Mouse (Mus musculus): ENCODE results near the gene Dclre1b. TPM values are rescaled to one million over a fixed set of nuclear protein-coding genes. Genes with fewer than 3 reads are reported as not detected.
"Not testable (repeated sequence)": the region's sequence is repeated elsewhere in the genome, so short reads cannot be mapped to it uniquely, and the experiment has no call there.

Dclre1b gene
- polyA plus RNA-seq, 1 experiment from 2014 or later: 18.1 TPM

- no peak overlapping the region for H3K27ac ChIP-seq (ENCODE audit: poor library complexity, severe bottlenecking)
- H3K36me3 ChIP-seq: peaks cover 37% of the 10 kb centered on the region
- no peak for ATAC-seq (ENCODE audit: insufficient number of reproducible peaks, low FRiP score)
- no peak overlapping the region for H3K4me2 ChIP-seq
- WGBS: 90% methylated on average over 1 of the region's 1 CpGs
- H3K4me1 ChIP-seq (replicated peaks): peaks cover 24% of the 10 kb centered on the region
- no peaks in the 10 kb centered on the region for H3K9me3 ChIP-seq (replicated peaks)
- H3K27me3 ChIP-seq (replicated peaks): no peaks in the 10 kb centered on the region
- H3K4me3 ChIP-seq: no peak overlapping the region
- no peak overlapping the region for H3K9ac ChIP-seq
Measured at GRCm38 (mm10) chr3:103805671-103806070, 3.6 kb downstream of the Dclre1b start.

GRCm38 (mm10) chr3:103802861-103803260, 6.4 kb downstream of the Dclre1b start:
- ATAC-seq (ENCODE audit: insufficient number of reproducible peaks, low FRiP score): no peak
- no peak overlapping the region for H3K4me3 ChIP-seq
- peak overlapping the region; percentile 66 for H3K27ac ChIP-seq (ENCODE audit: poor library complexity, severe bottlenecking)
- H3K9ac ChIP-seq: no peak overlapping the region
- peaks cover 37% of the 10 kb centered on the region for H3K36me3 ChIP-seq
- no peak overlapping the region for H3K4me2 ChIP-seq
- no peaks in the 10 kb centered on the region for H3K9me3 ChIP-seq (replicated peaks)
- H3K4me1 ChIP-seq (replicated peaks): peaks cover 13% of the 10 kb centered on the region
- 78% methylated on average over 8 of the region's 8 CpGs for WGBS
- H3K27me3 ChIP-seq (replicated peaks): no peaks in the 10 kb centered on the region

- peak; percentile 74 for ATAC-seq (ENCODE audit: insufficient number of reproducible peaks, low FRiP score)
Measured at GRCm38 (mm10) chr3:103801631-103802531, 7.4 kb downstream of the Dclre1b start.

GRCm38 (mm10) chr3:103799507-103799906, 9.7 kb downstream of the Dclre1b start:
- 28% methylated on average over 2 of the region's 2 CpGs for WGBS
- H3K4me2 ChIP-seq: no peak overlapping the region
- peak; percentile 91 for ATAC-seq (ENCODE audit: insufficient number of reproducible peaks, low FRiP score)
- peaks cover 19% of the 10 kb centered on the region for H3K36me3 ChIP-seq
- no peak overlapping the region for H3K4me3 ChIP-seq
- no peak overlapping the region for H3K9ac ChIP-seq
- H3K9me3 ChIP-seq (replicated peaks): no peaks in the 10 kb centered on the region
- H3K27ac ChIP-seq (ENCODE audit: poor library complexity, severe bottlenecking): no peak overlapping the region
- peaks cover 13% of the 10 kb centered on the region for H3K4me1 ChIP-seq (replicated peaks)
- no peaks in the 10 kb centered on the region for H3K27me3 ChIP-seq (replicated peaks)

More at GRCm38 (mm10) chr3:103801631-103802531, 7.4 kb downstream of the Dclre1b start:
- H3K27me3 ChIP-seq (replicated peaks): no peaks in the 10 kb centered on the region
- no peak overlapping the region for H3K9ac ChIP-seq
- no peaks in the 10 kb centered on the region for H3K9me3 ChIP-seq (replicated peaks)
- H3K4me1 ChIP-seq (replicated peaks): peaks cover 13% of the 10 kb centered on the region
- H3K27ac ChIP-seq (ENCODE audit: poor library complexity, severe bottlenecking): peak overlapping the region; percentile 79
- peaks cover 31% of the 10 kb centered on the region for H3K36me3 ChIP-seq
- WGBS: 57% methylated on average over 10 of the region's 10 CpGs
- H3K4me3 ChIP-seq: no peak overlapping the region
- H3K4me2 ChIP-seq: no peak overlapping the region; the same call in 1 of the 2 replicates

- Histone ChIP-seq H3K4me3 (no peak overlapping the region), H3K9ac (no peak overlapping the region), H3K4me1 (replicated peaks) (peaks cover 1% of the 10 kb centered on the region; the same call in 1 of the 2 replicates), H3K36me3 (no peaks in the 10 kb centered on the region; the same call in 1 of the 2 replicates), H3K27me3 (replicated peaks) (0 out of 2 replicates have a peak, but pooled peaks cover 4% of the 10 kb centered on the region), H3K4me2 (no peak overlapping the region), H3K27ac (ENCODE audit: poor library complexity, severe bottlenecking) (no peak overlapping the region), H3K9me3 (replicated peaks) (no peaks in the 10 kb centered on the region)
- no peak for ATAC-seq (ENCODE audit: insufficient number of reproducible peaks, low FRiP score)
- WGBS: 64% methylated on average over 2 of the region's 2 CpGs
Measured at GRCm38 (mm10) chr3:103796389-103796788, 12.9 kb downstream of the Dclre1b start.

- ATAC-seq (ENCODE audit: insufficient number of reproducible peaks, low FRiP score): no peak
- Histone ChIP-seq H3K27me3 (replicated peaks) (0 out of 2 replicates have a peak, but pooled peaks cover 4% of the 10 kb centered on the region), H3K4me1 (replicated peaks) (peaks cover 11% of the 10 kb centered on the region), H3K4me2 (no peak overlapping the region), H3K36me3 (no peaks in the 10 kb centered on the region), H3K9ac (no peak overlapping the region), H3K4me3 (no peak overlapping the region), H3K27ac (ENCODE audit: poor library complexity, severe bottlenecking) (no peak overlapping the region), H3K9me3 (replicated peaks) (no peaks in the 10 kb centered on the region)
- 69% methylated on average over 1 of the region's 1 CpGs for WGBS
Measured at GRCm38 (mm10) chr3:103792566-103792965, 16.7 kb downstream of the Dclre1b start.

GRCm38 (mm10) chr3:103792111-103792406, 17.2 kb downstream of the Dclre1b start:
- not testable (repeated sequence) for H3K9ac ChIP-seq; H3K36me3 ChIP-seq; ATAC-seq (ENCODE audit: insufficient number of reproducible peaks, low FRiP score); H3K9me3 ChIP-seq (replicated peaks); H3K27me3 ChIP-seq (replicated peaks)
- H3K4me3 ChIP-seq: peak overlapping the region; percentile 70
- 68% methylated on average over 5 of the region's 5 CpGs for WGBS
- H3K4me1 ChIP-seq (replicated peaks): peaks cover 14% of the 10 kb centered on the region
- peak overlapping the region; percentile 83; the same call in 1 of the 2 replicates for H3K4me2 ChIP-seq
- peak overlapping the region; percentile 90; the same call in 1 of the 2 replicates for H3K27ac ChIP-seq (ENCODE audit: poor library complexity, severe bottlenecking)

GRCm38 (mm10) chr3:103791230-103792110, 17.8 kb downstream of the Dclre1b start, which contains the start of gene Hipk1:
Gene Hipk1 (minus strand): TSS chr3:103791563.
- WGBS: 10% methylated on average over 49 of the region's 49 CpGs
- H3K27me3 ChIP-seq (replicated peaks): 0 out of 2 replicates have a peak, but pooled peaks cover 4% of the 10 kb centered on the region
- peak within 1 kb of the TSS; percentile 83 for H3K4me2 ChIP-seq
- peak; percentile 97 for ATAC-seq (ENCODE audit: insufficient number of reproducible peaks, low FRiP score)
- peak within 1 kb of the TSS; percentile 70 for H3K4me3 ChIP-seq
- no peaks in the 10 kb centered on the region for H3K9me3 ChIP-seq (replicated peaks)
- H3K9ac ChIP-seq: peak within 1 kb of the TSS; percentile 88
- H3K27ac ChIP-seq (ENCODE audit: poor library complexity, severe bottlenecking): peak within 1 kb of the TSS; percentile 90
- peaks cover 14% of the 10 kb centered on the region for H3K4me1 ChIP-seq (replicated peaks)
- H3K36me3 ChIP-seq: no peaks in the 10 kb centered on the region

- H3K4me1 ChIP-seq (replicated peaks): peaks cover 16% of the 10 kb centered on the region
- no peaks in the 10 kb centered on the region for H3K9me3 ChIP-seq (replicated peaks)
- peak overlapping the region; percentile 70 for H3K4me3 ChIP-seq
- under 1% methylated on average over 52 of the region's 61 CpGs for WGBS
- H3K36me3 ChIP-seq: no peaks in the 10 kb centered on the region
- H3K27me3 ChIP-seq (replicated peaks): 0 out of 2 replicates have a peak, but pooled peaks cover 4% of the 10 kb centered on the region
- ATAC-seq (ENCODE audit: insufficient number of reproducible peaks, low FRiP score): peak; percentile 68
- peak overlapping the region; percentile 90 for H3K27ac ChIP-seq (ENCODE audit: poor library complexity, severe bottlenecking)
- H3K4me2 ChIP-seq: peak overlapping the region; percentile 83
- H3K9ac ChIP-seq: peak overlapping the region; percentile 88
Measured at GRCm38 (mm10) chr3:103790346-103791145, 18.7 kb downstream of the Dclre1b start.

GRCm38 (mm10) chr3:103789891-103790345, 19.3 kb downstream of the Dclre1b start:
- Histone ChIP-seq H3K36me3 (no peaks in the 10 kb centered on the region), H3K9me3 (replicated peaks) (no peaks in the 10 kb centered on the region), H3K9ac (peak overlapping the region; percentile 88), H3K4me3 (peak overlapping the region; percentile 70), H3K4me2 (peak overlapping the region; percentile 83), H3K27me3 (replicated peaks) (0 out of 2 replicates have a peak, but pooled peaks cover 4% of the 10 kb centered on the region), H3K27ac (ENCODE audit: poor library complexity, severe bottlenecking) (peak overlapping the region; percentile 90), H3K4me1 (replicated peaks) (peaks cover 16% of the 10 kb centered on the region)
- 2% methylated on average over 14 of the region's 14 CpGs for WGBS
- peak; percentile 17; the same call in 1 of the 2 replicates for ATAC-seq (ENCODE audit: insufficient number of reproducible peaks, low FRiP score)
